Mouse (Mus musculus) MEL (cell line): ENCODE measurements around the gene Papss2.

ENCODE experiments used
- BHLHE40 ChIP-seq: IDR thresholded peaks from 2 replicates; pipeline ENCODE4 v1.6.1; 2012; ENCODE audit warnings: low read depth, mild to moderate bottlenecking, inconsistent platforms, low read length, improper control_type of control experiment, borderline replicate concordance
- CTCF ChIP-seq, 3 experiments: IDR thresholded peaks in 2 of 3; conservative IDR thresholded peaks in 1 of 3; 2 replicates each; pipeline ENCODE4 v1.5.1; 2011 to 2012; ENCODE audit warnings: low read length in 3 of 3, low read depth in 2 of 3, mild to moderate bottlenecking in 2 of 3, improper control_type of control experiment in 1 of 3, inconsistent platforms in 1 of 3, mixed read lengths in 1 of 3, moderate library complexity in 1 of 3; ENCODE audit not compliant: control insufficient read depth in 1 of 3, insufficient read depth in 1 of 3, poor library complexity in 1 of 3, severe bottlenecking in 1 of 3
- ELF1 ChIP-seq: IDR thresholded peaks from 2 replicates; pipeline ENCODE4 v1.6.1; 2014; ENCODE audit warnings: low read depth, mild to moderate bottlenecking, inconsistent platforms, low read length, improper control_type of control experiment, moderate library complexity
- EP300 ChIP-seq, 2 experiments: IDR thresholded peaks; 2 replicates each; pipeline ENCODE4 v1.6.1; 2011; ENCODE audit warnings: improper control_type of control experiment in 2 of 2, low read length in 2 of 2, low read depth in 1 of 2, mild to moderate bottlenecking in 1 of 2
- GATA1 ChIP-seq: IDR thresholded peaks from 2 replicates; pipeline ENCODE4 v1.6.1; 2011; ENCODE audit warnings: low read depth, low read length, improper control_type of control experiment
- TAL1 ChIP-seq: IDR thresholded peaks from 2 replicates; pipeline ENCODE4 v1.6.1; 2012; ENCODE audit warnings: mild to moderate bottlenecking, inconsistent platforms, low read length, moderate library complexity, mixed read lengths
- USF2 ChIP-seq, 2 experiments: IDR thresholded peaks; 2 replicates each; pipeline ENCODE4 v1.6.1; 2011 to 2012; ENCODE audit warnings: improper control_type of control experiment in 2 of 2, low read length in 2 of 2, borderline replicate concordance in 1 of 2, inconsistent platforms in 1 of 2, low read depth in 1 of 2, mild to moderate bottlenecking in 1 of 2; ENCODE audit not compliant: insufficient read depth in 1 of 2

GRCm38 (mm10) chr19:32574846-32575245, 20.7 kb upstream of the Papss2 start:
- TF ChIP-seq ELF1 (no peak), BHLHE40 (no peak), CTCF (IDR thresholded peaks at IDR 0.05 in 2 of 3, conservative IDR thresholded peaks at IDR 0.05 in 1 of 3; ENCODE audit: control insufficient read depth in 1 of 3, insufficient read depth in 1 of 3, low read depth in 2 of 3, low read length in 3 of 3, poor library complexity in 1 of 3, severe bottlenecking in 1 of 3) (no peak), GATA1 (no peak), USF2 (IDR thresholded peaks at IDR 0.05; ENCODE audit: borderline replicate concordance in 1 of 2, insufficient read depth in 1 of 2, low read depth in 1 of 2, low read length in 2 of 2) (no peak), TAL1 (no peak), EP300 (IDR thresholded peaks at IDR 0.05; ENCODE audit: low read depth in 1 of 2, low read length in 2 of 2) (no peak)
